Mouse (Mus musculus): ENCODE measurements around the gene Gramd1c. TPM values are rescaled to one million over a fixed set of nuclear protein-coding genes. Genes with fewer than 3 reads are reported as not detected.
A peak's percentile ranks its signal among the peaks of the same experiment; 100 is the strongest.

Gene Gramd1c
- polyA plus RNA-seq, 1 experiment, result 5.2 TPM

DNA sequence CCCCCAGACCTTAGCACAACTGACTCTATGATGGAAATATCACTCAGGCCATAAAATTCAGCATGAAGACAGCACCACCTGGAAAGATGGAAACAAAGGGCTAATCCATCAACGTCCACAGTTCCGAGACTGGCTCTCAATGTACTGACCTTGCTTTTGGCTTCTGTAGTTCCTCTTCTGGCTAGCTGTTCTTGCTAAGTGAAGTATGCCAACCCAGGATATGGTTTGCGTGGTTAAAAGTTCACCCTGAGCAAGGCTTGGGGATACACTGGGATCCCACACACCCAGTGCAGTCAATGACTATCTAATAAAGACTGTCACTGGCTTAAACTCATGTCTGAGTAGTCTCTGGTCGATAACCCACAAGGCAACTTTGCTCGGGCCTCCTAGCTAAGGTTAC is 13.0 kb downstream of the Gramd1c start:
- Histone ChIP-seq H3K4me3 (ENCODE audit: insufficient read depth, low read depth, low read length) (no peak overlapping the region), H3K27ac (replicated peaks; ENCODE audit: low read depth, low read length) (no peak overlapping the region), H3K4me1 (ENCODE audit: control insufficient read depth, insufficient read depth, insufficient read length, low read length) (no peaks in the 10 kb centered on the region)

DNA sequence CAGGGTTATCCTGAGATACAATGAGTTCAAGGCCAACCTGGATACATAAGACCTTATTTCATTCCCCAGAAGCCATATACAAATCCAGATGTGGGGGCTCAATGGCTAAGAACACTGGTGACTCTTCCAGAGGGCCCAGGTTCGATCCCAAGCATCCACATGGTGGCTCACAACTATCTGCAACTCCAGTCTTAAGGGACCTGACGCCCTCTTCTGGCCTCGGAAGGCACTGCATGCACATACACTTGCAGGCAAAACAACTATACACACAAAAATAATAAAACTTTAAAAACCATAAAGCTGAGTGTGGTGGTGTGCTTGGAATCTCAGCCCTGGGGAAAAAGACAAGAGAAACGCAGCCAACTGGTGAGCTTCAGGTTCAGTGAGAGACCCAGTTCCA is 24.0 kb downstream of the Gramd1c start:
- Histone ChIP-seq H3K4me3 (ENCODE audit: insufficient read depth, low read depth, low read length) (no peak overlapping the region), H3K27ac (replicated peaks; ENCODE audit: low read depth, low read length) (no peak overlapping the region), H3K4me1 (ENCODE audit: control insufficient read depth, insufficient read depth, insufficient read length, low read length) (no peaks in the 10 kb centered on the region)

DNA sequence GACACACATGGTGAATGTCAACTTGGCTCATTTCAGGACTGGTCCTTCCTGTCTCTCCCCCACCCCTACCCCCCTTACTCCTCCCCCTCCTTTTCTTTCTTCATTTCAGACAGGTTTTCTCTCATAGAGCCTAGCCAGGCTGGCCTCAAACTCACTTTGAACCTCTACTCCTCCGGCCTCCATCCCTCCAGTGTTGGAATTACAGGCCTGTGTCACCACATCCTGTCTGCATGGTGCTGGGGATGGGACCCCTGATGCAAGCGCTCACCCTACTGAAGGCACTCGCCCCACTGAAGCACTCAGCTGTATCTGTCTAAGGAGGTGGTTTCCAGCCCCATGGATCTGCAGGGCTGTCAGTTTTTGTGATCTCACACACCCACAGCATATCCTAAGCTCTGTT is 27.9 kb downstream of the Gramd1c start:
- Histone ChIP-seq H3K4me3 (ENCODE audit: insufficient read depth, low read depth, low read length) (no peak overlapping the region), H3K4me1 (ENCODE audit: control insufficient read depth, insufficient read depth, insufficient read length, low read length) (no peaks in the 10 kb centered on the region), H3K27ac (replicated peaks; ENCODE audit: low read depth, low read length) (no peak overlapping the region)

DNA sequence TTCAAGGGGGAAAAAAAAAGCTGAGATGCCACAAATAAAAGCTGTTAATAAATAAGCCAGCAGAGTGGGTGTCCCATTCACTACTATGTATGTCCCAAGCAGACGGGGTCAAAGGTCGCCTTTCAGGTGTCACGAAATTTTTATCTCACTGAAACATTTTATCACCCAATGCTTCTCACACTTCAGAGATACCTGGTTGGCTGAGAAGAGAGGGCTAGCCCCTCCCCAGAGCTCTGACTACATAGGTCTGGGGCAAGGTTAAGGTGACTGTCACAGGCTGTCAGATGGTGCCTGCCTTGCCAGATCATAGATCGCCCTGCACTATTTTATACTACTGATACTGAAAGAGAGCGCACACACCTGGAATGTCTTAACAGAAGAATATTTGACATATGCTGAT is 29.8 kb downstream of the Gramd1c start:
- H3K4me1 ChIP-seq (ENCODE audit: control insufficient read depth, insufficient read depth, insufficient read length, low read length), result no peaks in the 10 kb centered on the region
- H3K27ac ChIP-seq (replicated peaks; ENCODE audit: low read depth, low read length), result no peak overlapping the region
- no peak overlapping the region for H3K4me3 ChIP-seq (ENCODE audit: insufficient read depth, low read depth, low read length)

DNA sequence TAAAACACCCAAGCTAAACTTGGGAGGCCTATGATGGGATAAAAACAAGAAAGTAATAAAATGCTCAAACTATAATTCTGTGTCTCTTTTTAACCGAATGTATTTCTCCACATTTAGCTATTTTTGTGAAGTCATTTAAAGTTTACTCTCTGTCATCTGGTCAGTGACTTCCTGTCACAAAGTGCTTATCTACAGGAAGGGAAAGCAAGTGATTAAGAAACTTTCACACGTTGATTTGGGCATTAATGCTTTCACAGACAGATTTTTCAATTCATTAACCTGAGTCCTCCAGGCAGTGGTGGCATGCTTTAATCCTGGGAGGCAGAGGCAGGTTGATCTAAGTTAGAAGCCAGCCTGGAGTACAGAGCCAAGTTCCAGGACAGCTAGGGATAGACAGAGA is 33.9 kb downstream of the Gramd1c start:
- Histone ChIP-seq H3K4me3 (ENCODE audit: insufficient read depth, low read depth, low read length) (no peak overlapping the region), H3K27ac (replicated peaks; ENCODE audit: low read depth, low read length) (no peak overlapping the region)

DNA sequence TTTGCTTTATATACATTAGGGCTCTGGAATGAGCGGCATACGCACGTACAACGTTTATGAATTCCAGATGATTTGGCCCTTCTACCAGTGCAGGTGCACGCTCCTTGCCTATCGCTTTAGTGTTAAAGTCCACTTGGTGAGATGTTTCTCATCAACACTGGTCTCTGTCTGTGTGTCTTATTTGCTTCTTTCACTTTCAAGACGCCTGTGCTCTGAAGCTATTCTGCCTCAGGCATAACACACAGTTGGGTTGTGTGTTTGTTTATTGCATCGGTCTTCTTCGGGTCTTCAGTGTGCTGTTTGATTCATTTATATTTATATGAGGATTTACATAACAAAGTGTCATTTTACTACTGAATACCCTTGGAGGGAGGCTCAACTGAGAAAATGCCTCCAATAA is 36.3 kb downstream of the Gramd1c start:
- Histone ChIP-seq H3K27ac (replicated peaks; ENCODE audit: low read depth, low read length) (no peak overlapping the region), H3K4me3 (ENCODE audit: insufficient read depth, low read depth, low read length) (no peak overlapping the region), H3K4me1 (ENCODE audit: control insufficient read depth, insufficient read depth, insufficient read length, low read length) (peaks cover 5% of the 10 kb centered on the region; the same call in 1 of the 2 replicates)

More for the DNA sequence above, 33.9 kb downstream of the Gramd1c start:
- H3K4me1 ChIP-seq (ENCODE audit: control insufficient read depth, insufficient read depth, insufficient read length, low read length), result peaks cover 5% of the 10 kb centered on the region; the same call in 1 of the 2 replicates

DNA sequence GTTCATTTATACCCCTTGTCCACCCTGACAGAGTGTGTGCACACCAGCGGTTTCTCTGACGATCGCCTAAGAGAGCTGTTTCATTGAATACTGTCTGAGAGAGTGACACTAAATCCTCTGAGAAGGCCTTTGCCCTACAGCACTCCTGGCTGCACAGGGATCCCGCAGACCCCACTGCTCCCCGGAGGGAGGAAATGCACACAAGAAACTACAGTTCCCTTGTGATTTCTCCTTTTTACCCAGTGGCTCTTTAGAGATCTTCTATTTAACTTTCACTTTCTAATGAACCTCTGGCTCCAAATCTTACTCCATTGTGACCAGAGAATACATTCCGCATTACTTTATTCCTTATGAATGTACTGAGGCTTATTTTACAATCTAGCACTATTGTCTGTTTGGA is 36.9 kb downstream of the Gramd1c start:
- H3K4me3 ChIP-seq (ENCODE audit: insufficient read depth, low read depth, low read length), result peak overlapping the region; percentile 36; the same call in 1 of the 2 replicates
- H3K4me1 ChIP-seq (ENCODE audit: control insufficient read depth, insufficient read depth, insufficient read length, low read length), result peaks cover 5% of the 10 kb centered on the region; the same call in 1 of the 2 replicates
- no peak overlapping the region for H3K27ac ChIP-seq (replicated peaks; ENCODE audit: low read depth, low read length)

DNA sequence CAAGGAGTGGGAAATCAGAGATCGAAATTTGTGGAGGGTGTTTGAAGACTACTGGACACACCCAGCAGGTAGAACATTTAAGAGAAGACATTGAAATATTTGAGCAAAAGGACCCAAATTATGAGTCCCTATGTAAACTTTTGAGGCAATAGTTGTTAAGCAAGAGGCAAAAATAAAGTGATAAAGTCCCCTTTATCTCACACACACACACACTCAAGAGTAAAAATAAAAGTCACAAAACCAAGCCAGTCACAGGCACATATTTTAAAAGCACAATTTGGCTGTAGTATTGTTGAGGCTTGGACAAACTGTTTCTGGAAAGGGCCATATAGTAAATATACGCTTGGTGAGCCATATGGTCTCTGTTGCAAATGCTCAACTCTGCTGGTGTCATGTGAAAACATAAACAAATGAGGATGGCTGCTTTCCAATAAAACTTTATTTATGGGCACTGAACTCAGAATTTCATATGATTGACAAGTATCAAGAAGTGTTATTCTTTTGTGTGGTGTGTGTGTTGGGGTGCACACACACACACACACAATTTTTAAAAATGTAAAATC is 44.1 kb downstream of the Gramd1c start:
- Histone ChIP-seq H3K4me1 (ENCODE audit: control insufficient read depth, insufficient read depth, insufficient read length, low read length) (no peaks in the 10 kb centered on the region), H3K4me3 (ENCODE audit: insufficient read depth, low read depth, low read length) (no peak overlapping the region), H3K27ac (replicated peaks; ENCODE audit: low read depth, low read length) (no peak overlapping the region)

DNA sequence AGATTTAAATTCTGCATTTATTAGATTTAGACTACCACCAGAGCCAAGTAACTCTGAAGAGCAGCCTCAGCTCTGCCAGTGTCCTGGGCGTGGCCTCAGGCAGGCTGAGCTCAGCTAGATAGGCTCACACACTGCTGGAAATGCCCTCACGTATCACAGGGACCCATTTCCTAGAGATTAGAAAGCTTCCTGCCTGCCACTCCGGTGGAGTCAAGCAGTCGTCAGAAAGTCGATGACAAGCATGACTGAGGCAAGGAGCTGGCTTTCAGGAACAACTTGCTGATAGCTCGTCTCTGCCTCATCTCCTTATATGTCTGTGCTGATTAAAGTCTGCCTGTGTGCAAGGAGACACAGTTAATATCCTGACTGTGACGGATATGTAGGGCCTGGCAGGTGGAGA is 44.8 kb downstream of the Gramd1c start:
- Histone ChIP-seq H3K27ac (replicated peaks; ENCODE audit: low read depth, low read length) (no peak overlapping the region), H3K4me1 (ENCODE audit: control insufficient read depth, insufficient read depth, insufficient read length, low read length) (no peaks in the 10 kb centered on the region), H3K4me3 (ENCODE audit: insufficient read depth, low read depth, low read length) (no peak overlapping the region)

DNA sequence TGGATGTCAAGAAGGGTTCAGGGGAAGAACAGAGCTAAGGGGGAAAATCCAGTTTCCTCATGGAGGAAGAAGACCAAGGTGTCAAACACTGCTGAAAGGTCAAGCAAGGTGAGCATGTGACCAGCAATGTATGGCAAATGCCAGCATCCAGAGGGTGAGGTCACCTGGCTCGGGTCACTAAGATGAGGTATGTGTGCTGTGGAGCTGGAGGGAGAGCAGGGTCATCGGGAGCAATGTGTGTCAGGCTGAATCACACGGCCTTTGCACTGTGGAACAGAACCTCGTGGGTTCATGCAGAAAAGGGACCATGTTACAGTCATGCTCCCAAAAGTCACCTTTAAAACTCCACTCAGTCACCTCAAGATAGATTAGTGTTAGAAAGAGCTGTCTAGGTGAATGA is 45.4 kb downstream of the Gramd1c start:
- Histone ChIP-seq H3K4me3 (ENCODE audit: insufficient read depth, low read depth, low read length) (no peak overlapping the region), H3K27ac (replicated peaks; ENCODE audit: low read depth, low read length) (no peak overlapping the region), H3K4me1 (ENCODE audit: control insufficient read depth, insufficient read depth, insufficient read length, low read length) (no peaks in the 10 kb centered on the region)

DNA sequence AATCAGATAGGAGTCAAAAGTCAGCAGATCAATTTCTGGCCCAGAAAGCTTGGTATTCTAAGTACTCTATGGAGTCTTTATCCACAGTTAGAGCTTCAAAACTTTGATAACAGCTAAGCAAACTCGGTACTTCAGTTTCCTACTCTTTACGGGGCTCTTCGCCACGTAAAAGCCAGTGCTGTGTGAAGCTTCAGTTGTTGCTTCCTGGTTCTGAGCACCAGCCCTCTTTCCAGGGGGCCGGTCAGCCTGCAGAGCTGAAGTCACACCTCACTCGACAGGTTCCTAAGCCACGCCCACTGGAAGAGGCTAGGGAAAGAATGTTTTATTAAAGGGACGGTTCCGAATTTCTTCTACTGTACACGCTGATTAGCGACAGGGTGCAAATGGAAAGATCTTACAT is 47.0 kb downstream of the Gramd1c start:
- Histone ChIP-seq H3K27ac (replicated peaks; ENCODE audit: low read depth, low read length) (no peak overlapping the region), H3K4me3 (ENCODE audit: insufficient read depth, low read depth, low read length) (peak overlapping the region; percentile 60), H3K4me1 (ENCODE audit: control insufficient read depth, insufficient read depth, insufficient read length, low read length) (no peaks in the 10 kb centered on the region)

DNA sequence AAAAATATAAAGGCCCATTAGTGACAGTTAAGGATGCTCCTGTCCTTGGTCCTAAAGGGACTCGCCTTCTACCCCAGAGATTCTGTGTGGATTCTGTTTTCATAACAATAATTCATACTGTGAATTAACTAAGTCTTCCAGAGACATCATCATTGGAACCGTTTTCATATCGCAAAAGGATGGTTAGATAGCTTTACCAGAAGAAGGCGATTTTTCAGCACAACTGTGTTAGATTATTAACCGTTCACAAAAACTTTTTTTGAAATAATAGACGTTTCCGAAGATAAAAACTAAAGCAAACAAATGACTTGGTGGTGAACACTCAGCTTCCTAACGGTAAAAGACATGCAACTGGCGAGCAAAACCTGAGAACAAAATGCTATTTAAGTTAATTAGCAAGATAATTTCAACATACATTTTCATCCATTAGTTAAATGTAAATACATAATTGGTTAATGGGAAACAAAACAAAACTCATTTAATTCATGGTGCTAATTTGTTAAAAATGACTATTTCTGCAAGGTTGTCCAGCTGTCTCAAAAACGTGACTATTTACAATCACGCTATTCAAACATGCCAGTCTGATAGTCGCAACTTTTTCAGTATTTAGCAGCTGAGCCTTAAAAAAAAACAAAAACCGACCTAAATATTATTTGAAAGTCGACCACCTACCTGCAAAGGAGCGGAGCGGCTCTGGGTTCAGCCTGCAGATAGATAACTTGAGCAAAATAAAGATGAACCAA is 47.6 kb downstream of the Gramd1c start:
- H3K4me1 ChIP-seq (ENCODE audit: control insufficient read depth, insufficient read depth, insufficient read length, low read length), result no peaks in the 10 kb centered on the region
- H3K4me3 ChIP-seq (ENCODE audit: insufficient read depth, low read depth, low read length), result peak overlapping the region; percentile 60
- no peak overlapping the region for H3K27ac ChIP-seq (replicated peaks; ENCODE audit: low read depth, low read length)

DNA sequence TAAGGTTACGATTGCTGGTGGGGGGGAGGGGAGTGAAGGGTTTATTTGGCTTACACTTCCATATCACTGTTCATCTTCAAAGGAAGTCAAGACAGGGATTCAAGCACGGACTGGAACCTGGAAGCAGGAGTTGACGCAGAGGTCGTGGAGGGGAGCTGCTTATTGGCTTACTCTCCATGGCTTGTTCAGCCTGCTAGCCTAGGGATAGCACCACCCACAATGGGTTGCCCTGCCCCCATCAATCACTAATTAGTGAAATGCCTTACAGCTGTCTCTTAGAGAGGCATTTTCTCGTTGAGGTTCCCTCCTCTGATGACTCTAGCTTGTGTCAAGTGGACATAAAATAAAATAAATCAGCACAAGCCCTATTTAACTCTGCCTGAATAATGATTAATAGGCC is 52.1 kb downstream of the Gramd1c start:
- Histone ChIP-seq H3K4me3 (ENCODE audit: insufficient read depth, low read depth, low read length) (no peak overlapping the region), H3K4me1 (ENCODE audit: control insufficient read depth, insufficient read depth, insufficient read length, low read length) (no peaks in the 10 kb centered on the region), H3K27ac (replicated peaks; ENCODE audit: low read depth, low read length) (no peak overlapping the region)

DNA sequence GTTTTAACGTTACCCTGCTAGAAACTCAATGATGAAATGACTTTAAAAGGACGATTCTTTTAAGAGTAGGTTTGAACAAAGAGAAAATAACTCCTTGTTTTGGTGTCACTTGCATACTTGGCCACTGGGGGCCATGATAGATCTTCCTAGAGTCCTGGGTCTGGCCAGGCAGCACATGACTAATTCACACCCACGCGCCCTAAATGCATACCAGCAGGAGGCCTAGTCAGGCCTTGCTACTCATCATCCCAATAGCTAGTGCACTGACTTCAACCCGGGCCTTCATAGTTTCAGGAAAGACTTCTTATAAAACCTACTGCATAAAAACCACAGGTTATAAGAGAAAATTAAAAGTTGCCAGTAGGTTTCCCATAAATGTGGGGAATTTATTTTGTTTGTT is 61.1 kb downstream of the Gramd1c start:
- Histone ChIP-seq H3K4me3 (ENCODE audit: insufficient read depth, low read depth, low read length) (no peak overlapping the region), H3K4me1 (ENCODE audit: control insufficient read depth, insufficient read depth, insufficient read length, low read length) (no peaks in the 10 kb centered on the region), H3K27ac (replicated peaks; ENCODE audit: low read depth, low read length) (no peak overlapping the region)

DNA sequence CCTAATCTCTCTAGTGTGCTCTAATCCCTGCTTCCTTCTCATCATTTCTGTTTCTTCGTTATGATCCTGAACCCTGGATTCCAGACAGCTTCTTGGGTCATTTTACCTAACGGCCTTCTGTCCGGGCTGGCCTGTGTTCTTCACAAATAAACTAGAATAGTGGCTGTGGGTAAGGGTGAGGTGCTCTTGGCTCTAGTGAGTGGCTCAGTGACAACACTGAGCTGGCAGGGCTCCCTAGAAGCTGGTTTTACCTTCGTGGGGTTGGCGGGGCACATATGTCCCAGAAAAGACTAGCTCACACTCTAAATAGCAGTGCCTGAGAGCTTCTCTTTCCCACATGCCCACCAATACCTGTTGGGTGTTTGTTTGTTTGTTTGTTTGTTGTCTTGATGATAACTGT is 63.6 kb downstream of the Gramd1c start:
- Histone ChIP-seq H3K27ac (replicated peaks; ENCODE audit: low read depth, low read length) (no peak overlapping the region), H3K4me3 (ENCODE audit: insufficient read depth, low read depth, low read length) (no peak overlapping the region), H3K4me1 (ENCODE audit: control insufficient read depth, insufficient read depth, insufficient read length, low read length) (no peaks in the 10 kb centered on the region)

DNA sequence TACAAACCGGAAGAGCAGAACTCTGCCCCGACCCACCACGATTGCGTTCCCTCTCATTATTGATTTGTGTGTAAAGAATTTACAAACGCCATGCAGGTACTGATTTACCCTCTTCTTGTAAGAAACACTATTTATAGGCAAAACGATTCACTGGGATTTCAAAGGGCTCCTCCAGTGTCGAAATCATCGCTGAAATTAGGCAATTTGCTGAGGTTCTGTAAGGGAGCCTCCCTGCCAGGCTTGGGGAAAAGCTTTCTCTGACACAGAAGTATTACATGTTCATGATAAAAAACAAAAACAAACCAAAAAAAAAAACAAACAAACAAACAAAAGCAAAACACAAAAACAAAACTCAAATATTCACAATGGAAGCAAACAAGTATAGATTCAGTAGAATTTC is 64.0 kb downstream of the Gramd1c start:
- Histone ChIP-seq H3K27ac (replicated peaks; ENCODE audit: low read depth, low read length) (no peak overlapping the region), H3K4me3 (ENCODE audit: insufficient read depth, low read depth, low read length) (peak overlapping the region; percentile 34), H3K4me1 (ENCODE audit: control insufficient read depth, insufficient read depth, insufficient read length, low read length) (no peaks in the 10 kb centered on the region)

All from brown adipose tissue, adult 24 weeks (tissue).